Mouse (Mus musculus): ENCODE measurements around the gene Gnai2.

Gene Gnai2

GRCm38 (mm10) chr9:107631311-107631826 lies 3.8 kb downstream of the Gnai2 start:
- DNase-seq (ENCODE audit: low read depth, low spot score), result no peak

GRCm38 (mm10) chr9:107630576-107630975 lies 4.6 kb downstream of the Gnai2 start:
- DNase-seq (ENCODE audit: low read depth, low spot score), result peak; percentile 99

GRCm38 (mm10) chr9:107629901-107630425 lies 5.2 kb downstream of the Gnai2 start:
- DNase-seq (ENCODE audit: low read depth, low spot score), result no peak

- peak; percentile 57 for DNase-seq (ENCODE audit: low read depth, low spot score)
Measured at GRCm38 (mm10) chr9:107629411-107629730, 5.8 kb downstream of the Gnai2 start.

- no peak for DNase-seq (ENCODE audit: low read depth, low spot score)
Measured at GRCm38 (mm10) chr9:107628721-107629410, 6.3 kb downstream of the Gnai2 start.

DNA sequence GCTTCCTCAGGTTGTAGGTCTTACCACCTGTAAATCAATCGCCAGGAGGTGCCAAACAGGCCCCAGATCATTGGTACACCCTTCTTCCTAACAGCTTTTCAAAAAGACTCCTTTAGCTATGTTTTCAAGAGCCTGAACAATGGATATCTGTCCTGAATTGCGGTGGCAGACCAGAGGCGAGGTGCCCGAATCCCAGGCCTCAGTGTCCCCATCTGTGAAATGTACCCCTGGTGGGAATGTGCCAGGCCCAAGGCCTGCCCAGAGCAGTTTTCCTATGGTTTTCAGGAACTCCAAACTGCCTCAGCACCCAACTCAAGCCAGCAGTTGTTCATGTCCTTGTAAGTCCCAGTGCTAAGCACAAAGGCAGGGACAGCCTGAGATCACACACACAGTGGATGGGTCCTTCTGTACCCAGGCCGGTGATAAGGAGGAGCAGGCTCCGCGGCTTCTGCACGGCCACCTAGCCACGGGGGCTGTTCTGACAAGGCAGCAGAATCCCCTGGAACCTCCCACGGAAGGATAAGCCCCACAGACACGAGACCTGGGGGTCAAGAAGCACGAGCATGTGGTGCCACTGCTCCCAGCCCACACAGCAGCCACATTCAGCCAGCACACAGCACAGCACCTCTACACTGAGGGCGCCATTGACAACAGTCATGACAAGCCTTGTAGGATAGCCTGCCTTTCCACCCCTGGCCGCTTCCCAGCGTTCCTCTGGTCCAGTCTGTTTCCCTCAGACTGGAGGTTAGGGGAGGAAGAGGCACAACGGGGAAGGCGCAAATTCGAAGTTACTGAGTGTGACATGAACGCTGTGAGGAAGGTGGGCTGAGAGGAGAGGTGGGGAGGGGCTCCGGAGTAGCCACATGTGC lies 7.5 kb downstream of the Gnai2 start:
- DNase-seq (ENCODE audit: low read depth, low spot score), result no peak

DNA sequence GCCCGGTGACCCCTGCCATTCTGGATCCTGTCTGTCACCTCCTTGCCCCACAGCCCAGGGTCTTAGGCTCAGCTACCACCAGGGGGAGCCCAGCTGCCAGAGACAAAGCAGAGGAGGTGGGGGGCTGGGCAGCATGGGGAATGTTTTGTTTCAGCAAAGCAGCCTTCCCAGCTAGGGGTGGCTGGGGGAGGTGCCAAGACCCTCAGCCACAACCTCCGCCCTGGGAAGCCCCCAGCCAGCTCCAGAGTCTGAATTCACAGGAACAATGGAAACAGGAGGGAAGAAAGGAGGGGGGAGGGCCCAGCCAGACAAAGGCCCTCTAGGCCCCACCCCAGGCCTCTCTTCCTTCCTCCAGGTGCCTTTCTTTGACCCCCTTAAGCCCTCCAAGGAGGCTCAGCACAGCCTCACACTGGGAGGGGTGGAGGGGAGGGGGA lies 8.3 kb downstream of the Gnai2 start:
- DNase-seq (ENCODE audit: low read depth, low spot score), result peak; percentile 100

- no peak for DNase-seq (ENCODE audit: low read depth, low spot score)
Measured at GRCm38 (mm10) chr9:107626158-107626843, 8.9 kb downstream of the Gnai2 start.

- DNase-seq (ENCODE audit: low read depth, low spot score), result peak; percentile 84
Measured at GRCm38 (mm10) chr9:107625351-107626128, 9.6 kb downstream of the Gnai2 start.

- no peak for DNase-seq (ENCODE audit: low read depth, low spot score)
Measured at GRCm38 (mm10) chr9:107624951-107625350, 10.2 kb downstream of the Gnai2 start.

DNA sequence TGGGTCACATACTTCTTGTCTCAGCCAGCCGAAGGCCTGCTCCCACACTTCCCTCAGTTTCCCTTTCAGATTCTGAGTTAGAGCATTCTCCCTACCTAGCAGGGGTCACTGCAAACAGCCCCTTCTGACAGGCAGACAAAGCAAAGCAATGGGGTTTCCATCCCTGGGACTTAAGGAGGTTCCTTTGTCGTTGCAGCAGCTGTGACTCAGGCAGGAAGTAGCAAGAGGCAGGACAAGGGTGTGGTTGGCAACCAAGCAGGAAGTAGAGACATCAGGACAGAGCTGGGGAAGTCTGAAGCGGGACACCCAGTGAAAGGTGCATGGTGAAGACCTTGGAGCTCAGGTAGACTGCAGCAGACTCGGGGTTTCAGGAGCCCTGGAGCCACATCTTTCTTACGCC lies 10.6 kb downstream of the Gnai2 start:
- peak; percentile 87 for DNase-seq (ENCODE audit: low read depth, low spot score)

DNA sequence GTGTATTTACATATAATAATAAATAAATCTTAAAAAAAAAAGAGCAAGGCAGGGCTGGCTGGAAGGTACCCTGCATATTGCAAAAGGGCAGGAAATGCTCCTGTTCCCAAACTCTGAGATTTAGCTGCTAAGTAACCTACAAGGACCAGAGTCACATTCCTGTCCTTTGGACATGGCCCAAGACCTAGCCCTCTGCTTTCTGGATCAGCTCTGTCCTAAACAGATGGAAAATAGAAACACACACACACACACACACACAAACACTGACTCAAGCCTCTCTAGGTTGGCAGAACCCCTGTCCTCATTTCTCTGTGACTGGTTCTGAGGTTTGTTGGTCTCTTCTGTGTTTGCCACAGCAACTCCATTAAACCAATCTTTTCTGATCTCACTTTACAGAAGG lies 14.2 kb downstream of the Gnai2 start:
- DNase-seq (ENCODE audit: low read depth, low spot score), result no peak

- DNase-seq (ENCODE audit: low read depth, low spot score), result no peak
Measured at GRCm38 (mm10) chr9:107619546-107619879, 15.7 kb downstream of the Gnai2 start.

DNA sequence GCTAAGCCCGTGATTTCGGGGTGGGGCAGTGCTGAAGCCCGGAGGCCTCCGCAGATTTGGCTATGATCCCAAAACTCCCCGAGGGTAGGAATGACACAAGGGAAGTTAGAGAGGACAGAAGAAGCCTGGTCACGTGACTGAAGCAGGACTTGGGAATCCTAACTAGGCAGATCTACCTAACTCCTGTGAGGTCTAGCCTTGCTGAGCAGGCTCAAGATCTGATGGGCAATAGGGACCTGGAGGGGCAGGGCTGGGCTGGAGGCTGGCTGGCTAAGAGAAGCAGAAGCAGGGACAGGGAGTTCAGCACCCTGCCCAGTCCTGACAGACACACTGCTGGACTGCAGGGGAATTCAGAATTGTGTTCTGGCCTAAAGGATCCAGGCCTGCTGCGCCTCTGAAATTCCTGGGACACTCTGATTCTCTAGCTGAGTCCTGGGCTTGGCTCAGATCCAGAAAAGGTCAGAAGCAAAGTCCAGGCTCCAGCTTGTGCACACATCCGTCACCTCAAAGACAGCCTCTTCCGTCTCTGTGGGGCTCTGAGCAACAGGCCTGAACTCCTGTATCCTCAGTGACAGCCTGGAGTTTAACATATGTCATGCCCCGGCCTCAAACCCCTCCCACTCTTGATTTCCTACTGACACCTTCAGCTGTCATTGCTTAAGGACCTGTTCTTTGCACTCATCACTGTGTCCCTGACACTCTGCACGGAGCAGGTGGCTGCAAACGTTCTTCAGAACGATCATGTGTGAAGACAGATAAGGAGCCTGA lies 16.2 kb downstream of the Gnai2 start:
- DNase-seq (ENCODE audit: low read depth, low spot score), result no peak

GRCm38 (mm10) chr9:107618098-107618497 lies 17.1 kb downstream of the Gnai2 start:
- no peak for DNase-seq (ENCODE audit: low read depth, low spot score)

DNA sequence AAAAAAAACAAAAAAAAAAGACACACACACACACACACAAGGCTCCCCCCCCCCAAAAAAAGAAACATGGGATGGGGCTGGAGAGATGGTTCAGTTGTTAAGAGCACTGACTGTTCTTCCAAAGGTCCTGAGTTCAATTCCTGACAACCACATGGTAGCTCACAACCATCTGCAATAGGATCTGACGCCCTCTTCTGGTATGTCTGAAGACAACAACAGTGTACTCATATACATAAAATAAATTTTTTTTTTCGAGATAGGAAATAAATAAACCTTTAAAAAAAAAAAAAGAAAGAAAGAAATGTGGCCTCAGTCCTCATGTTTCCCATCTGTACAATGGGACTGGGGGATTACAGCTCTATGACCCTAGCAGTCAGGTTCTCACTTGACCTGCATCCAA lies 17.7 kb downstream of the Gnai2 start:
- DNase-seq (ENCODE audit: low read depth, low spot score), result no peak

- no peak for DNase-seq (ENCODE audit: low read depth, low spot score)
Measured at GRCm38 (mm10) chr9:107615035-107615434, 20.1 kb downstream of the Gnai2 start.

DNA sequence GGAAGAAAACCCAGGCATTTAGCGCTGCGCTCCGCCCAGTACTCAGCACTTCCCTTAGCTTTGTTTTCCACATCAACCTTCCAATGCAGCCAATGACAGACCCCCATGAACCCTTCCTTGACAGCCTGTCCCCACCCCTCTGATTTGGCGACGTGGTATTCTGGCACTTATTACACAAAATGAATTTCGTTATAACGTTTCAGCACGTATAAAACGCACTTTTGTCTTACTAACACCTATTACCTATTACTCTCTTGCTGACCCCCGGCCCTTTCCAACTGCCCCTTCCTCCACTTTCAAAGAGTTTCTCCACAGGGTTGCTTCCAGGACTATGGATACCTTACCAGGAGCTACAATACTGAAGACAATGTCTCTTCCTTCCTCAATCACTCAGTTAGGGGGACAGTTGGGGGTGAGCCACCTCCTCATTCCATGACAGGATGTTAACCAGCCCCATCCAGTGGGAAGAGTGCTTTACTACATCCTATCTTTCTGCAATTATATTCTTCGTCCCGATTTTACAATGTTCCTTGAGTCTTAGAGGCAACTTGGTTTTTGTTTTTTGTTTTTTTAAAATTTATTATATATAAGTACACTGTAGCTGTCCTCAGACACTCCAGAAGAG lies 22.1 kb downstream of the Gnai2 start:
- peak; percentile 51 for DNase-seq (ENCODE audit: low read depth, low spot score)

- peak; percentile 93 for DNase-seq (ENCODE audit: low read depth, low spot score)
Measured at GRCm38 (mm10) chr9:107612191-107612944, 22.8 kb downstream of the Gnai2 start.
